Mouse (Mus musculus) thymus, adult 2 months (tissue): ENCODE measurements at regions not wholly inside any gene's neighbourhood (a gene's known extent, or its start where the extent isn't known, plus 50 kb on each side); places are given as distances from the start of the nearest gene placed in this dataset.

Source experiments
- DNase-seq: peaks from one replicate; pipeline ENCODE4 v3.0.0; 2021
- H3K27ac ChIP-seq: fragments of 200-500 bp; 2 replicates; pipeline ENCODE4 v1.5.1; 2012; ENCODE audit warnings: low read length, control low read depth; ENCODE audit not compliant: control insufficient read depth, insufficient read depth
- H3K27me3 ChIP-seq: fragments of 200-500 bp; 2 replicates; pipeline ENCODE4 v1.6.1; 2012; ENCODE audit warnings: mild to moderate bottlenecking, low read length, moderate library complexity, mixed read lengths; ENCODE audit not compliant: control insufficient read depth, insufficient read depth
- H3K36me3 ChIP-seq: fragments of 200-500 bp; 2 replicates; pipeline ENCODE4 v1.6.1; 2012; ENCODE audit warnings: mild to moderate bottlenecking, low read length, moderate library complexity; ENCODE audit not compliant: control insufficient read depth, insufficient read depth
- H3K4me1 ChIP-seq: fragments of 200-500 bp; replicated peaks from 2 replicates; pipeline ENCODE4 v1.6.1; 2012; ENCODE audit warnings: low read length; ENCODE audit not compliant: control insufficient read depth, insufficient read depth
- H3K4me3 ChIP-seq: fragments of 200-500 bp; 2 replicates; pipeline ENCODE4 v1.5.1; 2012; ENCODE audit warnings: mild to moderate bottlenecking, low read length, control low read depth, moderate library complexity; ENCODE audit not compliant: control insufficient read depth, insufficient read depth
- CTCF ChIP-seq: fragments of 200-500 bp; IDR thresholded peaks from 2 replicates; pipeline ENCODE4 v1.5.1; 2012; ENCODE audit warnings: mild to moderate bottlenecking, control low read depth, low read length, moderate library complexity, borderline replicate concordance; ENCODE audit not compliant: control insufficient read depth, poor library complexity, insufficient read depth; ENCODE audit errors: extremely low read depth
- POLR2A ChIP-seq: fragments of 200-500 bp; IDR thresholded peaks from 2 replicates; pipeline ENCODE4 v1.6.1; 2012; ENCODE audit warnings: mild to moderate bottlenecking, low read length, control low read depth, moderate library complexity; ENCODE audit not compliant: control insufficient read depth, poor library complexity, insufficient read depth; ENCODE audit errors: extremely low read depth
- WGBS: fragments of 180-500 bp; shearing (Covaris S2); methylation state at CpG from one replicate; pipeline ENCODE4 v1.1.7; 2018; 5-methylcytosine and 5-hydroxymethylcytosine counted together

- DNase-seq, result no peak
- no peaks in the 10 kb centered on the region for H3K4me1 ChIP-seq
- H3K4me3 ChIP-seq, result no peak overlapping the region
- TF ChIP-seq POLR2A (no peak), CTCF (no peak)
- 90% methylated on average over 19 of the region's 19 CpGs for WGBS
- no peaks in the 10 kb centered on the region for H3K27me3 ChIP-seq
- H3K27ac ChIP-seq, result no peak overlapping the region
- no peaks in the 10 kb centered on the region for H3K36me3 ChIP-seq
Measured at GRCm38 (mm10) chr13:107923129-107924114, 120.8 kb upstream of the Smim15 start.

GRCm38 (mm10) chr13:107919403-107919802 is 124.8 kb upstream of the Smim15 start:
- Histone ChIP-seq H3K27me3 (no peaks in the 10 kb centered on the region), H3K4me3 (no peak overlapping the region), H3K36me3 (no peaks in the 10 kb centered on the region), H3K27ac (no peak overlapping the region), H3K4me1 (peaks cover 5% of the 10 kb centered on the region)
- TF ChIP-seq CTCF, result no peak
- TF ChIP-seq POLR2A, result no peak
- 88% methylated on average over 3 of the region's 3 CpGs for WGBS
- no peak for DNase-seq

GRCm38 (mm10) chr13:107918478-107918877 is 125.8 kb upstream of the Smim15 start:
- H3K4me3 ChIP-seq, result no peak overlapping the region
- H3K36me3 ChIP-seq, result no peaks in the 10 kb centered on the region
- H3K4me1 ChIP-seq, result peaks cover 5% of the 10 kb centered on the region
- no peaks in the 10 kb centered on the region for H3K27me3 ChIP-seq
- TF ChIP-seq POLR2A (no peak), CTCF (no peak)
- 94% methylated on average over 7 of the region's 7 CpGs for WGBS
- DNase-seq, result no peak
- no peak overlapping the region for H3K27ac ChIP-seq

DNA sequence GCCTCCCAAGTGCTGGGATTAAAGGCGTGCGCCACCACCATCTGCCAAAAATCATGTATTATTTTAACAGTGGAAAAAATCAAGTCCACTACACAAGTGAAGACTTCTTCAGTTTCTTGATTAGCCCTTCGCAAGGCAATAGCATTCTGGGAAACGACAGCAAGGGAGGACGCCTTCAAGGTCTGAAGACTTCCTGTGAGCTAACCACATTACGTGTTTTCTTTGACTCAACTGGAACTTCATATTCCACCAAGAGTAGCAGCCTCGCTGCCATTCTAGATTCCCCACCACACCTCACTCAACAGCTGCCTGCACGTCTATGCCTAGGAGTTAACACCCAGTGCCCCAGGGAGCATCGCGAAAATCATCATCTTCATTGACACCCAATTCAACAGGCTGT is 126.2 kb upstream of the Smim15 start:
- no peaks in the 10 kb centered on the region for H3K36me3 ChIP-seq
- H3K4me1 ChIP-seq, result peaks cover 5% of the 10 kb centered on the region
- DNase-seq, result no peak
- H3K4me3 ChIP-seq, result no peak overlapping the region
- no peaks in the 10 kb centered on the region for H3K27me3 ChIP-seq
- H3K27ac ChIP-seq, result no peak overlapping the region
- TF ChIP-seq CTCF (no peak), POLR2A (no peak)
- WGBS, result 41% methylated on average over 10 of the region's 10 CpGs

DNA sequence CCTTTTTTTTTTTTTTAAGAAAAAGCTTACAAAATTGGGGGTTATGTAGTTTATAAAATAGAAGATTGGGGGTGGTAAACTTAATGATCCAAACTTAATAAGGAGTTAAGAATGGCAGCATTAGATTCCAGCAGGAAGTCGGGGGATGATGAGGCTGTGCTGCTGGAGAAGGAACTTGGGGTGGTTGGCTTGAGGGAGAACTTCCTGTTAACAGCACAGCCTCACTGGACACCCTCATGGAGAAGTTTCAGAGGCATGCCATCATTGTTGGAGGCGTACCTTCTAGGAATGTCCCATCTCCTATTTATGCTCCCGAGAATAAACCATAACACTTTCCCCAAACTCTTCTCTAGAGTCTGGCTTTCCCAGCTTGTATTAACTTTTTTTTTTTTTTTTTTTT is 126.7 kb upstream of the Smim15 start:
- TF ChIP-seq CTCF (no peak), POLR2A (no peak)
- 87% methylated on average over 3 of the region's 3 CpGs for WGBS
- no peak for DNase-seq
- no peaks in the 10 kb centered on the region for H3K36me3 ChIP-seq
- H3K4me3 ChIP-seq, result no peak overlapping the region
- peaks cover 5% of the 10 kb centered on the region for H3K4me1 ChIP-seq
- no peaks in the 10 kb centered on the region for H3K27me3 ChIP-seq
- no peak overlapping the region for H3K27ac ChIP-seq

DNA sequence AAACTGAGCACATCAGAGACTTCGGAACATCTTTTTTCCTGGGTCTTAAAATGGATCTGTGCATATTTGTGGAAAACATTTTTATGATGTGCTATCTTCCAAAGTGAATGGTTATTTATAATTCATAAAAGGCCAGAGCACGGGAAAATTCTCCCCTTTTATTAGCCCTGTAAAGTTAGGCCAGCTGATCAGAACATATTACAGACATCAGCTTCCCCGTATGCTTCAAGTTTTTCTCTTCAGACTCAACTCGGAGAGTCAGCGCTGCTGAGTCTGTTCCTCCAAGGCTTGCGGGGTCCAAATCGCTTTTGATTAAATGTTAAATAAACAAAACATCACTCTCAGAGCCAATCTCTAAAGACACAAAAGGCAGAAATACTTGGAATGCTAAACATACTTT is 134.1 kb upstream of the Smim15 start:
- Histone ChIP-seq H3K27ac (no peak overlapping the region), H3K36me3 (no peaks in the 10 kb centered on the region), H3K27me3 (no peaks in the 10 kb centered on the region), H3K4me1 (no peaks in the 10 kb centered on the region), H3K4me3 (no peak overlapping the region)
- 93% methylated on average over 7 of the region's 7 CpGs for WGBS
- TF ChIP-seq CTCF (no peak), POLR2A (no peak)
- DNase-seq, result no peak
